Mouse (Mus musculus) limb, embryonic 14.5 days (tissue): ENCODE measurements around the gene Malrd1. TPM values are rescaled to one million over a fixed set of nuclear protein-coding genes. Genes with fewer than 3 reads are reported as not detected.

Experiments
- ATAC-seq: fragments of 200-750 bp; cut with Nextera tagmentation; 2 replicates; pipeline ENCODE4 v1.8.0; 2017; ENCODE audit warnings: low read depth, moderate number of reproducible peaks, moderate TSS enrichment; ENCODE audit not compliant: low FRiP score
- DNase-seq: peaks from one replicate; pipeline ENCODE4 v3.0.0-alpha.2; 2015; ENCODE audit warnings: low spot score
- H3K27ac ChIP-seq: fragments of 300-500 bp; sonication (generic); replicated peaks from 2 replicates; pipeline ENCODE4 v1.5.1; 2014; ENCODE audit warnings: low read depth, mild to moderate bottlenecking, low read length, moderate library complexity, mixed read lengths
- H3K27me3 ChIP-seq: fragments of 300-500 bp; sonication (generic); 2 replicates; pipeline ENCODE4 v1.6.1; 2014; ENCODE audit warnings: low read length, mixed read lengths; ENCODE audit not compliant: control insufficient read depth, insufficient read depth
- H3K36me3 ChIP-seq: fragments of 300-500 bp; sonication (generic); 2 replicates; pipeline ENCODE4 v1.6.1; 2014; ENCODE audit warnings: mild to moderate bottlenecking, low read length, moderate library complexity, mixed read lengths; ENCODE audit not compliant: control insufficient read depth, insufficient read depth
- H3K4me1 ChIP-seq: fragments of 300-500 bp; sonication (generic); 2 replicates; pipeline ENCODE4 v1.6.1; 2014; ENCODE audit warnings: antibody characterized with exemption, low read length, mixed read lengths; ENCODE audit not compliant: control insufficient read depth, insufficient read depth
- H3K4me2 ChIP-seq: fragments of 300-500 bp; sonication (generic); replicated peaks from 2 replicates; pipeline ENCODE4 v1.6.1; 2014; ENCODE audit warnings: low read depth, mild to moderate bottlenecking, low read length, moderate library complexity; ENCODE audit not compliant: severe bottlenecking
- H3K4me3 ChIP-seq: fragments of 300-500 bp; sonication (generic); replicated peaks from 2 replicates; pipeline ENCODE4 v1.5.1; 2014; ENCODE audit warnings: low read length
- H3K9ac ChIP-seq: fragments of 300-500 bp; sonication (generic); 2 replicates; pipeline ENCODE4 v1.6.1; 2014; ENCODE audit warnings: mild to moderate bottlenecking, low read depth, low read length, moderate library complexity; ENCODE audit not compliant: severe bottlenecking
- H3K9me3 ChIP-seq: fragments of 300-500 bp; sonication (generic); 2 replicates; pipeline ENCODE4 v1.6.1; 2016; ENCODE audit warnings: low read length; ENCODE audit not compliant: control insufficient read depth
- POLR2A ChIP-seq: fragments of 200-500 bp; IDR thresholded peaks from 2 replicates; pipeline ENCODE4 v1.8.0; 2012; ENCODE audit warnings: inconsistent platforms, mild to moderate bottlenecking, moderate library complexity, borderline replicate concordance; ENCODE audit not compliant: insufficient read depth, insufficient read length; ENCODE audit errors: extremely low read depth
- WGBS: fragments of 180-500 bp; shearing (Covaris S2); extraction: QIAGEN DNeasy Blood & Tissue Kit; methylation state at CpG from one replicate; pipeline ENCODE4 v1.1.7; 2014; 5-methylcytosine and 5-hydroxymethylcytosine counted together
- polyA plus RNA-seq, 2 experiments: library from polyadenylated mRNA; depleted of rRNA in 1 of 2; stranded (reverse) in 1 of 2; unstranded in 1 of 2; fragments of >200 nt; fragmentation: Nextera tagmentation in 1 of 2; extraction: Ambion mirVana in 1 of 2; gene quantifications; 2 replicates each; pipeline versions ENCODE4 v1.2.1 to v1.2.3; 2012 to 2014

Gene Malrd1
- polyA plus RNA-seq, 2 experiments: 0.04 TPM; not detected in 1

DNA sequence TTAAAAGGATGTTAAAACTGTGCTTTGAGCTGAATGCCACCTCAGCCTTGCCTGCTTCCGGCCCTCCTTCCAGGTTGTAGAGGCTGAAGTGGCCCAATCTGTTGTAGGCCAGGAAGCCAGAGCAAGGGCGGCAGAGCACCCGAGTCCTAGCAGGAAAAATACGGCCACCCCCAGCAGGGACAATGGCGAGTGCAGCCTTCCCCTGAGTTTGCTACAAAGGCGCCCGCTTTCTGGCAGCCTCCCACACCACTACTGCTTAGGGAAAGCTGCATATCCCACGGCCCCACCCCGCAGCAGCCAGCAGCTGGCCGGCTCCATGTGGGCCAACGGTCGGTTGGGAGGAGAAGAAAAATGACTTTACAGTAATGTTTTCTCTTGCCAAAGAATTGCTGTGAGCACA is 503.5 kb downstream of the Malrd1 start:
- no peak for TF ChIP-seq POLR2A

DNA sequence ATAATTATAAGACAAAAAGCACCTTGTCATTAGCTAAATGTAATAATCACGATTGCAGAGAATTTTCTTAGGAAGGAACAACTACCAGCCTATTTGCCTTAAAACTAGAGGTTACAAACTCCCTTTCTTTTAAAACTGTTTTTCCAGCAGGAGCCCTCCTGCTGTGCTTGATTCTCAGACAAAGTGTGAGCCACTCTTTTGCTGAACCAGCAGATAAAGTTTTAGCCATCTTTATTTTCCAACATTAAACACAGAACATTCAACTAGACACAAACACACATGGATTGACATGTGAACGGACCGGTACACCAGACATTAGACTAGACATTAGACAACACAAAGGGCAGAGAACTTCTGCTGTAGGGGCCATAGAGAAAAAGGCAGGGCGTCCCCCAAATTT is 505.3 kb downstream of the Malrd1 start:
- no peak overlapping the region for H3K4me3 ChIP-seq
- DNase-seq (no peak), ATAC-seq (no peak)
- no peaks in the 10 kb centered on the region for H3K4me1 ChIP-seq
- H3K27ac ChIP-seq: no peak overlapping the region
- H3K9me3 ChIP-seq: peaks cover 4% of the 10 kb centered on the region; the same call in 1 of the 2 replicates
- TF ChIP-seq POLR2A: no peak
- 64% methylated on average over 4 of the region's 4 CpGs for WGBS
- H3K36me3 ChIP-seq: no peaks in the 10 kb centered on the region
- H3K27me3 ChIP-seq: no peaks in the 10 kb centered on the region
- no peak overlapping the region for H3K4me2 ChIP-seq
- H3K9ac ChIP-seq: no peak overlapping the region

More for the DNA sequence above, 503.5 kb downstream of the Malrd1 start:
- Histone ChIP-seq H3K9ac (no peak overlapping the region), H3K27me3 (no peaks in the 10 kb centered on the region), H3K4me3 (no peak overlapping the region), H3K9me3 (peaks cover 4% of the 10 kb centered on the region; the same call in 1 of the 2 replicates), H3K4me1 (no peaks in the 10 kb centered on the region), H3K36me3 (no peaks in the 10 kb centered on the region), H3K27ac (no peak overlapping the region), H3K4me2 (no peak overlapping the region)
- no peak for DNase-seq
- no peak for ATAC-seq
- 55% methylated on average over 12 of the region's 12 CpGs for WGBS

DNA sequence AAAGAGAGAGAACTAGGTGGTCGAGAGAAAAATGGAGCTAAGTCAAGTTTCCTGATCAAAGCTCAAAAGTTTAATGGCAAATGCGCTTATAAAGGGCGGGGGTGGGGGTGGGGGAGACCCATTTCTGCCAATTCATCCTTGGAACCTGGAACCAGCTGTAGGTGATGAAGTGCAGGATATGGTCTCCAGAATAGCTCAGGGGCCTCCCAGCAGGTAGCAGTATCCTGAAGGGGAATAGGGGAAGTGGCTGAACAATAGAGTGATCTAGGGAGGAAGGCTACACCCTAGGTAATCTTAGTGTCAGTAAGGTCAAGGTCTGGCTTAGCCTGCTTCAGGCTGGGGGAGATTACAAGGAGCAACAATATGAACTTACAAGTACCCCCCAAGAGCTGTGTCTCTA is 506.5 kb downstream of the Malrd1 start:
- Histone ChIP-seq H3K9me3 (peaks cover 4% of the 10 kb centered on the region; the same call in 1 of the 2 replicates), H3K4me1 (no peaks in the 10 kb centered on the region), H3K4me2 (no peak overlapping the region), H3K4me3 (no peak overlapping the region), H3K27ac (no peak overlapping the region), H3K9ac (no peak overlapping the region), H3K27me3 (no peaks in the 10 kb centered on the region), H3K36me3 (no peaks in the 10 kb centered on the region)
- 45% methylated on average over 3 of the region's 3 CpGs for WGBS
- DNase-seq (no peak), ATAC-seq (no peak)
- TF ChIP-seq POLR2A: no peak

DNA sequence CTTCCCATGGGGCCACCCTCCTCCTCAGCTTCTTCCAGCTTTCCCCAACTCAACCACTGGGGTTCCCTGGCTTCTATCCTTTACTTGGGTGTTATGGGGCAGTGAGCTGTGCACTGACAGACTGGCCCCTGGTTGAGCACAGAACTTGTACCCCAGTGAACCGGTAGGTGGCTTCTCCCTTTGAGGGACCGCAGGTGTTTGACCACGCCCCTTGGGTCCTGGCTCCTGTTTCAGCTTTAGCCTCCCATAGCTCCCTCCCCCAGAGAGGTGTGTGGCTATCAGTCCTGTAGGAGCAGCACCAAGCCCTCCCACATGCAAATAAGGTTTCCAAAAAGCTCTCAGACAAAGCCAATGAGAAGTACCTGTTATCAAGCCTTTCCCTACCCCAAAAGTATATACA is 584.4 kb downstream of the Malrd1 start:
- no peak overlapping the region for H3K27ac ChIP-seq
- DNase-seq: no peak
- no peak overlapping the region for H3K4me3 ChIP-seq

DNA sequence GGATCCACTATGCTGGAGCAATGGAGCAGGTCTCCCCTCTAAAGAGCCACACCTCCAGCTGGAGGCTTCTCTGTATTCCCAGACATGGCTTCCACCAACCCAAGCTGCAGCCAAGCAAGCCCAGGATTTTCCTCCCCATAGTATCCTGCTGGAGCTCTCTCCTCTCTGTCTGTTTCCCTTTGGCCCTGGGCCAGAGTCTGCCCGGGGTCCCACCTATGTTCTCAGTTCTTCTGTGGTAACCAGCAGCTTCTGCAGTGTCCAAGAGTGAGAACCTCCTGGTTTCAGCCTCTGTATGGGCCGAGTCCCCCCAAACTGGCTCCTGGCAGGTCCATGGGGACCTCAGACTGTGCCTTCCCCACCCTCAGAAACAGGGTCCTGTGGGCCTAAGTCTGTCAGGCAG is 587.1 kb downstream of the Malrd1 start:
- ATAC-seq (no peak), DNase-seq (no peak)
- H3K9me3 ChIP-seq: no peaks in the 10 kb centered on the region
- no peak for TF ChIP-seq POLR2A
- H3K27ac ChIP-seq: no peak overlapping the region
- WGBS: 75% methylated on average over 2 of the region's 2 CpGs
- no peaks in the 10 kb centered on the region for H3K4me1 ChIP-seq
- H3K4me2 ChIP-seq: no peak overlapping the region
- no peaks in the 10 kb centered on the region for H3K27me3 ChIP-seq
- H3K4me3 ChIP-seq: no peak overlapping the region
- H3K9ac ChIP-seq: no peak overlapping the region
- H3K36me3 ChIP-seq: no peaks in the 10 kb centered on the region

More for the DNA sequence above, 584.4 kb downstream of the Malrd1 start:
- ATAC-seq: no peak
- H3K4me1 ChIP-seq: no peaks in the 10 kb centered on the region
- H3K9ac ChIP-seq: no peak overlapping the region
- H3K4me2 ChIP-seq: no peak overlapping the region
- WGBS: 41% methylated on average over 3 of the region's 3 CpGs
- no peaks in the 10 kb centered on the region for H3K36me3 ChIP-seq
- H3K27me3 ChIP-seq: no peaks in the 10 kb centered on the region
- TF ChIP-seq POLR2A: no peak
- no peaks in the 10 kb centered on the region for H3K9me3 ChIP-seq

DNA sequence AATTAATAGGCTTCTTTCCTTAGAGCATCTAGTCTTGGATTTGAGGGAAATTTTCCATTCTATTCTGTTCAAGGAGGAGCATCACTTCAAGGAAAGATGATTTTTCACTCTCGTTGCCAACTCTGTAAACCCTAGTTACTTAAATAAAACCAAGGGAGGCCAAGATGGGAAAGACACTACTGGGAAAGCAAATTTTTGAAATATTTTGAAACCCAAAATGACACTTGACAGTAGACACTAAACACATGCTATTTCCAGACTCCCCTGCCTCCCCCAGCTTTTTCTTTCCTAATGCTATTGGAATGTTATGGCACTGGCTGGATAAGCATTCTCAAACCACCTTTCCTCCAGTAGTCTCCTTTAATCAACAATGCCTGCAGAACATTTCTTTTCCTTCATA is 621.7 kb downstream of the Malrd1 start:
- DNase-seq: peak; percentile 7
- ATAC-seq: no peak
- Histone ChIP-seq H3K9me3 (no peaks in the 10 kb centered on the region), H3K27ac (no peak overlapping the region), H3K9ac (no peak overlapping the region), H3K4me2 (no peak overlapping the region), H3K27me3 (no peaks in the 10 kb centered on the region), H3K4me3 (no peak overlapping the region), H3K36me3 (no peaks in the 10 kb centered on the region), H3K4me1 (no peaks in the 10 kb centered on the region)
- no peak for TF ChIP-seq POLR2A
- 72% methylated on average over 1 of the region's 1 CpGs for WGBS
